Mouse (Mus musculus) cerebellum, postnatal 36 days (tissue): ENCODE results near the gene H2al2c.
"Not testable (repeated sequence)": the region's sequence is repeated elsewhere in the genome, so short reads cannot be mapped to it uniquely, and the experiment has no call there.

Experiments
- DNase-seq, 2 experiments: peaks; one replicate each; pipeline ENCODE4 v3.0.0; 2021 to 2022; ENCODE audit warnings: mixed read lengths in 2 of 2

The H2al2c gene

GRCm38 (mm10) chrY:2598799-2599198, at the start of gene H2al2c:
Gene H2al2c (plus strand): TSS chrY:2599099.
- DNase-seq: not testable (repeated sequence)
